Mouse (Mus musculus) erythroblast, embryonic 14.5 days (primary cell): Measurements from ENCODE around the gene Dok1.

ENCODE experiments used
- GATA1 ChIP-seq: IDR thresholded peaks from 2 replicates; pipeline ENCODE4 v1.6.1; 2012; ENCODE audit warnings: low read length, inconsistent platforms, mixed read lengths
- TAL1 ChIP-seq: IDR thresholded peaks from 3 replicates; pipeline ENCODE4 v1.6.1; 2012; ENCODE audit warnings: low read length, inconsistent platforms, mixed read lengths

- TF ChIP-seq TAL1, result no peak
- TF ChIP-seq GATA1, result no peak
Observed at GRCm38 (mm10) chr6:83080210-83080609, 46.9 kb upstream of the Dok1 start.
